ENCODE assay signal across 11 mouse cellular contexts in genomic region chr3:6984918-6985317, GRCm38 (mm10).
"Had no signal": no experiment of that assay in that cellular context is flagged by ENCODE, and none has a peak within 500 bp of the region (broad histone marks: within the 10 kb centered on the region; RNA-seq: fewer than 3 reads in every experiment).

No protein-coding gene starts in this region.

- DNase-seq: kidney, postnatal 25 days; lung, adult 2 months; lung, postnatal 36 days; thymus, postnatal 4 days had no signal

- H3K27ac ChIP-seq: left cerebral cortex, adult 2 months; liver, embryonic 15.5 days; midbrain, embryonic 15.5 days; neural tube, embryonic 12.5 days; stomach, postnatal 0 days had no signal

- ATAC-seq: lung, postnatal 0 days; midbrain, embryonic 15.5 days had no signal

- H3K4me2 ChIP-seq: liver, embryonic 15.5 days; midbrain, embryonic 11.5 days; midbrain, embryonic 15.5 days; neural tube, embryonic 12.5 days had no signal

- H3K4me1 ChIP-seq: liver, embryonic 15.5 days; midbrain, embryonic 15.5 days; neural tube, embryonic 12.5 days had no signal

- H3K9me3 ChIP-seq: liver, embryonic 15.5 days; midbrain, embryonic 15.5 days; neural tube, embryonic 12.5 days had no signal

- H3K27me3 ChIP-seq: liver, embryonic 15.5 days; midbrain, embryonic 15.5 days; neural tube, embryonic 12.5 days had no signal

- H3K4me3 ChIP-seq: left cerebral cortex, adult 2 months; liver, embryonic 15.5 days; midbrain, embryonic 15.5 days; neural tube, embryonic 12.5 days had no signal

- H3K36me3 ChIP-seq: liver, embryonic 15.5 days; midbrain, embryonic 15.5 days; neural tube, embryonic 12.5 days had no signal

- H3K9ac ChIP-seq: liver, embryonic 15.5 days; midbrain, embryonic 15.5 days; neural tube, embryonic 12.5 days had no signal
